Mouse (Mus musculus) spleen, postnatal 4 days (tissue): ENCODE results near the gene Fam131b.

Source experiments
- DNase-seq, 2 experiments: peaks; one replicate each; pipeline ENCODE4 v3.0.0; 2022; ENCODE audit warnings: low spot score in 2 of 2

Gene Fam131b

DNA sequence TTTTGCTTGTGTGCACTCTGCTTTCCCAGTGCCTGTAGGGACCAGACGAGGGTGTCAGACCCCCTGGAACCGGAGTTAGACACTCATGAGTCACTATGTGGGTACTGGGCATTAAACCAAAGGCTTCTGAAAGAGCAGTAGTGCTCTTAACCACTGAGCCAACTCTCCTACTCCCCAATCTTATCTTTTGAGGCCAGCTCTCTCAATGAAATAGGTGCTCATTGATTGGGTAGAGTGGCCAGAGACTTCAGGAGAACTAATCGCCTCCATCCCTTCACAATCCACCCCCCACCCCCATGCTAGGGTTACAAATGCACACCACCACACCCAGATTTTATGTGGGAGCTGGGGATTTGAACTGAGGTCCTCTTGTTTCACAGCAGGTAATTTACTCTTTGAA lies 4.3 kb upstream of the Fam131b start:
- no peak for DNase-seq

DNA sequence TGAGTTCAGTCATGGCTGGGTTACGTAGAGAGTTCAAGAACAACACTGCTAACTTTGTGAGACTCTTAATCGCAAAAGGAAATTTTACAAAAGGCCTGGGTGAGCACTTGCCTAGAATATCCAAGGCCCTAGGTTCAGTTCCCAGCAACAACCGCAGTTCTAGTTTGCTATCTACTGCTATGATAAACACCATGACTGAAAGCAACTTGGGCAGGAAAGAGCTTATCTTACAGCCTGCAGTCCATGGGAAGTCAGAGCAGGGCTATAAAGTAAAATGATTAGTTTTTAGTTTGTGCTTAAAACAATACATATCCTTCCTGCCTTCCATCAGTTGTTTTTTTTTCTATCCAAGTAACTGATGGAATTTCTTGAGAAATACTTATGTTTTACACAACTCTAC lies 2.1 kb upstream of the Fam131b start:
- no peak for DNase-seq

DNA sequence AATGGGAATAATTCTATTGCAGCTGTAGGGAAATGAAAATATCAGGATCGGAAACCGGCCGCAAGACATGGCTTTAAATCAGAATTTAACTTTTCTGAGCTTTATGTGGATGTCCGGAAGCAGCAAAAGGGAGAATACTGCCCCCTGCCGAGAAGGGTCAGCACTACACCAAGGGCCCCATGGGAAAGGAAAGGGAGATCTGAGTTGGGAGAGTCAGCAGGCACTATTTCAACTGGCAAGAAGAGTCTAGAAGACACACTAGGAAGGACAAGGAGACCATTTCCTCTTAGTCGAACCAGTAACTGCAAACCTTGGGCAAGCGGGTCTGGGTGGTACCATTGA lies 796 bp upstream of the Fam131b start:
- peak; percentile 64 to 87 for DNase-seq

DNA sequence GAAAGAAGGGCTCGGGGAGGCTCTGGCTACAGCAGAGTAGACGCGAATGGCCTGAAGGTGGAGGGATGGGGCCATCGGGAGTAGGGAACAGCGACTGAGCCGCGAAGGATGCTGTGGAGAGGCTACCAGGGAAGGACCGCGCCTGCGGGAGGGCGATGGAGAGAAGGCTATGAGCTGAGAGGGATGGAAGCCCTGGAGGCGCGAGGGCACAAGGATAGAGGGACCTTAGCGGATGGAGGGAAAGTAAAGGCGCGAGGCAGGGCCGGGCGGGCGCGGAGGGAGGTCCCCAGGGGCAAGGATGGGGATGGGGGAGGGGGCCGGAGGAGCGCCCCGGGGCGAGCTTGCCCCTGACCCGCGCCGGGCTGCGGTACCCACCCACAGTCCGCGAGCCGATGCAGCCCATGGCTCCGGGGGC lies 369 bp downstream of the Fam131b start:
- DNase-seq, result no peak

DNA sequence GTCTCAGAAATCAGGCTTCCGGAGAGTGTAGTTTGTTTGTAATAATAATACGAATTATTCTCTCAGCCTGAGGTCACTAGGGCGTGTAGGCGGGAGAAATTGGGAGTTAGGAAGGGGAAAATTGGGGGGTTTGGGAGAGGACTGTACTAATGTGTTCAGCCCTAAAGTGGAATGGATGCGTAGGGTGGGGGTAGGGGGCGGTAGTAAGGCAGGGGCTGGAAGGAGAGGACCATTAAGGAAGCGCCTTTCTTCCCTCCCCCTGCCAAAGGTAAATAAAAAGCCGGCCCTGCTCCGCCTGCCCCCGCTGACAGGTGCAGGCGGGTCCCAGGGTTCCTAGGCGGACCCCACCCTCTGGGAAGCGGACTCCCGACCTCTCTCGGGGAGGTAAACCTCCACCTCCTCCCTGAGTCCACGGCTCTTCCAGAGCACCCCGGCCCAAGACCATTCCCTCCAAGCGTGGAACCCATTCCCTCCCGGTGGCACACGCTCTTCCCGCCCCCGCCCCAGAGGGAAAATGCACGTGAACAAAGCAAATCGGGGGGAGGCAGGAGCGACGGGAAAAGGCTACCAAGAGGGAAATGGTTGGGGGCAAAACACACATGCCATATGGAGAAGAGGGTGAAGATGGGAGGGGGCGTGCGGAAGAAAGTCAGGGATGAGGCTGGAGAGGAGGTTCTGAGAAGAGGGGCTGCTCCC lies 924 bp downstream of the Fam131b start:
- DNase-seq, result no peak

DNA sequence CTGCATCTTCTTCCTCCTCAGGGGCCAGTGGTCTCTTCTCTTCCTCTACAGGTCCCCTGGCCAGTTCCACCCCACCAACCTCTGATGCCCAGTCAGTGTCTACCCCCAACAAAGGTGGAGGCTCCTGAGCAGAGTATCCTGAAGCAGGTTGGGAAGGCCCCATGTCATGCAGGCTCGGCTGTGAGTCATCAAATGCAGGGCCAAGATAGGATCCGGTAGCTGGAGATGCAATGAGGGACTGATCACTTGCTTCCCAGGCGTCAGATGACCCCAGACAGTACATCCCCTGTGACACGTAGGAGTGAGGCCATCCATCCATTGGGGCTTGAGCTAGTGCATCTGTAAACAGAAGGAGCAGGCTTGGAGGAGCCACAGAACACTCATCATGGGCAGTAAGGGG lies 6.2 kb downstream of the Fam131b start:
- DNase-seq, result no peak

DNA sequence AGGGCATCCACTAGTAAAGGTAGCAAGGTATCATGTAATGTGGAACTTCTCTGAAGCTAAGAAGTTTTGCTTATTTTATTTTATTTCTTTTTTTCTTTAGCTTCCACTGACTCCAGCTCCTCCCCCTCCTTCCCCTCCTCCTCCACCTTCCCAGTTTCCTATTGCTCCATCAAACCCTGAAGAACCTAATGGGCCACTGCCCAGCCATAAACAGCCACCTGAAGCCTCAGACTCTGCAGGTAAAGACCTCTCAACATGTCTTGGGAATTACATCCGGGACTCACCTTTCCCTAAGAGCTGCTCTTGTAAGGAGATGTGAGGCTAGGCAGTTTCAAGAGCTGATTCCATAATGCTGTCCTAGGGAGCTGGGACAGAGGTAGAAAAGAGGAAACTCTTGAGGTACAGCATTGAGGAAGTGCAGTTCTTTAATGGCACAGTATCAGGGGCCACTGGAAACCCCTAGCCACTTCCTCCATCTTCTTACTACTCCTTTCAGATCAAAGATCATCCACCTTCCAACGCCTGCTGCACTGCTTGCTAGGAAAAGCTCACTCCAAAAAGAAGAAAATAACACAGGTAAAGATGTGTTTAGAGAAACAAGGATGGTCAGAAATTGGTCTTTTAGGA lies 13.9 kb downstream of the Fam131b start:
- DNase-seq, result no peak

DNA sequence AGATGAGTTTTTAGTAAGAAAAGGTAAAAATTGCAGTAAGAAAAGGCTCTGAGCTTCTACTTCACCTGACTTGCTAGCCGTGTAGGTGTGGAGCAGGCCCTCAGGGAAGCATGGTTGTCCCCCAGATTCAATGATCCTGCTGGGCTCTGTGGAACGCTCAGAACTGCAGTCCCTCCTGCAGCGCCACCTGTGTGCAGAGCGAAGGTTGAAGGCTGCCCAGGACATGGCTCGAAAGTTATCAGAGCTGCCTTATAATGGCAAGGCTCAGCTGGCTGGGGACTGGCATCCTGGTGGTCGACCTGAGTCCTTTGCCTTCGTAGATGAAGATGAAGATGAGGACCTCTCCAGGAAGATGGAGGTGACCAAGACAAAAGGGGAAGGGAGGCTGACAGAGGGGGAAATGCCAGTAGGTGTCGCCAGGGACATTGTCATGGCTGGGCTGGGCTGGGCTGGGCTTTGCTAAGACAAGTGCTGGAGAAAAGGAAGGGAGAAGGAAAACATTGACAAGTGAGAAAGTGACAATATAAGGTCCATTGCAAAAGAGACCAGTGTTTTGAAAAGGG lies 14.5 kb downstream of the Fam131b start:
- no peak for DNase-seq

DNA sequence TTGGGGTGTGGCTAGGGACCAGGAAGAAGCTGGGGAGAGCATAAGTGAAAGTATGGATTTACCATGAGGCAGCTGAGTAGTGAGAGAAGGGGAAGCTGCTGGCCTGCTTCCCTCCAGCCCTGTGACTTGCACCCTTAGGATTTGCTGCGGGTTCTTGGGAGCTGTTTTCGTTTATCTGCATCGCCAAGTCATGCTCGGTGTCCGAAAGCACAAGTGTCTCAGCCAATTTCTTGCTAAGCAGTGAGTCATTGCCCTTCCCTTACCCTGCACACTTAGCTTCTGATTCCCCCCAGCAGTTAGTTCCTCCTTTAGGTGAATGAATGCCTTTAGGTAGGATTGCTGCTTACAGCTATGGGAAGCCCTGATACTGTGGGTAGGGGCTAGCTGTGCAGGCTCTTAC lies 25.1 kb downstream of the Fam131b start:
- DNase-seq, result no peak

DNA sequence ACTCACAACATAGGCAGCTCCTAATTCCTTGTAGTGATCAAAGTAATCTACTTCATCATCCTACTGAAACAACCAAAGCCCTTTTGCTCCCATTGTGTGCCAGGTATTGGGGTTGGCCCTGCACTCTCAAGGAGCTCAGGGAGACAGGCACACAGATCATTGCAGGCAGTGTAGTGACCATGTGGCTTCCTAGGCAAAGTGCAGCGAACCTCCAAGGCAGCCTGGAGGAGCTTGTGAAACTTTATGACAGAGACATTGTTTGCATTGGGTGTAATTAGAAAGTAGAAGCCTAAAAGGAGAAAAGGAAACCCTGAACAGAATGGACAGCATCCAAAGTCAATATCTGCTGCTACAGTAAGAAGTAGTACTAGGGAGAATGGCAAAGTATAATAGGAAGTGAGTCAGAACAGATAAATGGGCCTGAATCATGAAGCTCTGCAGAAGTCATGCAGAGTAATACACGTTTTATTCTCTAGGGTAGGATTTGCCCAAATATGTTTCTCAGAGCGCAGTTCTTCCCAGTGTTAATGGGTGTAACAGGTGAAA lies 28.8 kb downstream of the Fam131b start:
- DNase-seq, result no peak

DNA sequence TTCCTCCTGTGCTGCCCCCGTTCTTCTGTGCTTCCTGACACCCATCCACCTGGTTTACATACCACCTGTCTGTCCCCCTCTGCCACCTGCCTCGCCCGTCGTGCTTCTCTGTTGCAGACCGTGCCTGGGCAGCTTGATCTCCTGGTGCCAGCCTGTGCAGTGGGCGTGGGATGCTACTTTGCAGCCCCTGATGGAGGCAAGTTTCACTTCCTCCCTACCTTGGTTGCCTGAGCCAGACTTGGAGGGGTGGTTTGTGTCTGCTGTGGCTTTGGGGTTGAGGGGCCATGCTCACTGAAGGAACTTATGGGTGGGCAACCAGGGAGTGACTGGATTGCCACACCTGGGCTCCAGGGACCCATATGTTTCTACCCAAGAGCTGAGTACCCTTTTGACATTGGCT lies 31.1 kb downstream of the Fam131b start:
- DNase-seq, result peak; percentile 39 to 69

DNA sequence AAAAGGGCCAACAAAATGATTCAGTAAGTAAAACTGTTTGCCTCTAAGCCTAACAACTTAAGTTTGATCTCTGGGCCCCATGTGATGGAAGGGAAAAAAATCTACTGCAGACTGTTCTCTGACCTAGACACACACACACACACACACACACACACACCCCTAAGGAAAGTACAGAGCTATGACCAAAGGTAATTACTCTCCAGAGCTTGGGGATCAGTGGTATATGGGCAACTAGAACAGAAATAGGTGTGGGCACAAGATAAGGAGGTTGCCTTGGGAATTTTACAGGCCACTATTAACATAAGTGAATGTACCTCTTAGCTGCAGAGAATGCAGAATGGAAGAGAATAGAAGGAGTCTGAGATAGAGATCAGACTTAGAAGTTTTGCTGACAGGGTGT lies 36.9 kb downstream of the Fam131b start:
- no peak for DNase-seq

DNA sequence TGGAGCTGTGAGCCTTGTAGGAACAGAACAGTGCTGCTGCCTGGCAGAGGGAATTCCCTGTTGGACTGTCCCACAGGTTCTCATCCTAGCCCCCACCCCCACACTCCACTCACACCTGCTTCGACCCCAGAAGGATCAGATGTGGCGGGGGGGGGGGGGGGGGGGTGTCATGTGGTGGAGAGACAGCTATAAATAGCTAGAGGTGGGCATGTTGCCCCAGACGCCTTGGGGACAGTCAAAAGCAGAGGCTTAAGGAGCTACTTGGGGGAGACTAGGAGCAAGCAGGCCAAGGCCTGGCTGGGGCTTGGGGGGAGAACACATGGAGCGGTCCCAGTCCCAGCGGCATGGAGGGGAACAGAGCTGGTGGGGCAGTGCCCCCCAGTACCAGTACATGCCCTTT lies 38.0 kb downstream of the Fam131b start, which contains the start of gene Clcn1:
TSS of gene Clcn1 (plus strand) at position 238 of the 400 bp plus-strand sequence.
- DNase-seq, result no peak

DNA sequence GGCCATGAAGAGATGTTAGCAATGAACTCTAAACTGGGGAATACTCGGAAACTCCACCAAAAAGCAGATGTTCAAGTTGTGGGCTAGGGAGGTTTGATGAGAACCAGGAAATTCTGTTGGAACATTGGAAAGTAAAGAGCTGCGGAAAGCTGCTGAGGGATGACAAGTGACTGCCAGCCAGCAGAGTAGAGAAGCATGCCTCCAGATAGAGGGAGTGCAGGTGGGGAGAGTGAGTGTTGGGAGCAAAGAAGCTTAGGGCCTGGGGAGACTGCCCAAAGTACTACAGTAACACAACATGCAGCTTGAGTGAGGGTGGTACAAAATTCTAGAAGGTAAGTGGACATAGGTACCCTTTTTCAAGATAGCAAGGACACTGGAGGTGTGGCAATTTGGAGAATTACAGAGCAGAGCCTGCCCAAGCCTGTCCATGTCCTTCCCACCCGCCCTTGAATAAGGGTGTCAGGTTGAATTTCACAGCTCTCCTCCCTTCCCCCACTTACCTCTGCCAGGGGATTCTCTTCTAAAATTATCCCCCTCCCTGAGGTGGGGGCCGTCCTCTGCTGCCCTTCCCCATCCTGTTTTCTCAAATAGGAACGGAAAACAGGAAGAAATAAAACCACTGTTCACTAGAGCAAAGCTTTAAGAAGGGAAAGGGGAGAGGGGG lies 41.4 kb downstream of the Fam131b start:
- DNase-seq, result no peak

DNA sequence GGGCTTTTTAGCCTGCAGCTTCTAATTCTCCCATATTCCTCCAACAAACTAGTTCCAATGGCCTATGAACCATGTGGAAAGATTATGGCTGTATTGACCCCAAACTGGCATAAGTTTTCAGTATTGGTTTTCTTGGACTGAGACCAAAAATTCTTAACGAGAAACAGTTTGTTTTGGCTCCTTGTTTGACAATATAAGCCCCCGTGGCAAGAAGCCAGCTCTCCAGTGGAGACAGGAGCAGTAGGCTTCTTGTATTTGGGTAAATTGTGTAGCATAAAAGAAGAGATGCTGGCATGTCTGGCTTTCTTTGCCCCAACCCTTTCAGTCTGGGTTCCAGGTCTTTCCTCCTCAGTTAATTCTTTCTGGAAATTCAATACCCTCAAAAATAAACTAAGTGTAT lies 48.3 kb downstream of the Fam131b start:
- no peak for DNase-seq

DNA sequence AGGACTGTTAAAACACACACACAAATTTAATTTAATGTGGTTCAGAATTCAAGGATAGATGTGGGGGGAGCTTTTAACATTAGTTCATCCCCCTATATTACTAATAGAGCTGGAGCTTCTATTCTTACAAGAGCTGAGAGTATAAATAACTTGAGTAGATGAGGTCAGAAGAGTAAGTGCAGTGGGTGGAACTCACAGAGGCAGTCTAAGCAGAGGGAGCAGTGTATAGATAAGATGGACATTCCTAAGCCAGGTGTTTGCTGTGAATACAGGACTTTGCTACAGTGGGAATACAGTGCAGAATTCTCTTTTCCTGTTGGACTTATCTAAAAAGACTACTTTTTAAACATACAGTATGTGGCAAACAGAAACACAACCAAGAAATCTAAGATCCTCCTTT lies 53.6 kb downstream of the Fam131b start:
- no peak for DNase-seq

DNA sequence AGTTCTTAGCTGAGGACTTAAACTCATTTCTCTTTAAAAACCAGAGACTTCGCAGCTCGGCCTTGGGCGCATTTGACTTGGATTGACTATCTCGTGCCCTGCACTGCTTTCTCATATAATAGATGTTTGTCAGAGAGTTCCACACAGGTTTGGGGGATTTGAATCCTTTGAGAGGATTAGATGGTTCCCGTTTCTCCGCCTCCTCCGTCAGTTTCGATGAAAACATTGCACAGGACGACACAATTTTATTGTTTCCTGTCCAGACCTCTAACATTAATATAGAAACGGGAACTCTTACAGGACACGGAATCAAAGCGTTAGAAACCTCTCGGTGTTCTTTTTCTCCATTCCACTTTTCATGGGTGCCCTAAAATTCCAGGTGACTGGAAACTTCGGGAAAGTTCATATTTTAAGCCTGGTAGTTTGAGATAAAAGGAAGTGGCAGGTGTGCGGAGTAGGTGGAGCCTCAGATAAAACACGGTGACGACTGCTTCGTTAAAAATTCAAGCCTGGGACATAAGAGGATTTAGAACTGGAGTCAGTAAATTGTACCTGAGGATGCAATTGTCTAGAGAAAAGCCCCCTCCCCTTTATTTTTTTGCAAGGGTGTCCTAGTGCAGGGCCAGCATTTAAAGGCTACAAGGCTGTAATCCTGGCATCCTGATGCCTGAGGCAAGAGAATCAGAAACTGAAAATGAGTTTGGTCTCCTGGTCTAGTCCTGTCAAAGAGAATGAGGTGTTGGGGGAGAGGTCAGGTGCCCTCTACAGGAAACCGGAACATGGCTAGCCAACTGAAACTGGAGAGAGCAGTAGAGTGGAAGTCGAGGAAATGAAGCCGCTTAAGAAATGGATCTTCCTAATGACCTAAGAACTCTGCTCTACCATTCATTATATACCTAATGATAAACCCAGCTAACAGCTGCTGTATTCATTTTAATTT lies 58.8 kb downstream of the Fam131b start:
- no peak for DNase-seq
